Mouse (Mus musculus) MEL (cell line): ENCODE results near the gene Golga4. TPM values are rescaled to one million over a fixed set of nuclear protein-coding genes. Genes with fewer than 3 reads are reported as not detected.
A peak's percentile ranks its signal among the peaks of the same experiment; 100 is the strongest.

Experiments
- DNase-seq: peaks from one replicate; pipeline ENCODE4 v3.0.0; 2011; ENCODE audit warnings: low read depth, low spot score
- H3K27ac ChIP-seq: 2 replicates; pipeline ENCODE4 v1.5.1; 2012; ENCODE audit warnings: low read depth, mild to moderate bottlenecking, control low read depth, low read length, moderate library complexity; ENCODE audit not compliant: control insufficient read depth
- H3K27me3 ChIP-seq, 2 experiments: fragments of 150-350 bp in 1 of 2; sonication (generic) in 1 of 2; 2 replicates each; pipeline ENCODE4 v1.6.1; 2012; ENCODE audit warnings: low read length in 2 of 2, mild to moderate bottlenecking in 2 of 2, improper control_type of control experiment in 1 of 2, moderate library complexity in 1 of 2; ENCODE audit not compliant: insufficient read depth in 2 of 2, control insufficient read depth in 1 of 2
- H3K36me3 ChIP-seq, 2 experiments: 2 replicates each; pipeline ENCODE4 v1.6.1; 2012 to 2014; ENCODE audit warnings: low read length in 2 of 2, improper control_type of control experiment in 1 of 2, inconsistent platforms in 1 of 2, mild to moderate bottlenecking in 1 of 2; ENCODE audit not compliant: insufficient read depth in 2 of 2, control insufficient read depth in 1 of 2
- H3K4me1 ChIP-seq, 2 experiments: fragments of 150-350 bp in 1 of 2; sonication (generic) in 1 of 2; 2 replicates each; pipeline ENCODE4 v1.6.1; 2012; ENCODE audit warnings: low read length in 2 of 2, improper control_type of control experiment in 1 of 2, mild to moderate bottlenecking in 1 of 2; ENCODE audit not compliant: insufficient read depth in 2 of 2, control insufficient read depth in 1 of 2
- H3K4me3 ChIP-seq, 2 experiments: fragments of 150-350 bp in 1 of 2; sonication (generic) in 1 of 2; 2 replicates each; pipeline ENCODE4 v1.5.1; 2012; ENCODE audit warnings: low read depth in 2 of 2, low read length in 2 of 2, mild to moderate bottlenecking in 2 of 2, moderate library complexity in 2 of 2, control low read depth in 1 of 2, improper control_type of control experiment in 1 of 2; ENCODE audit not compliant: control insufficient read depth in 1 of 2, insufficient read depth in 1 of 2
- H3K79me2 ChIP-seq: 2 replicates; pipeline ENCODE4 v1.6.1; 2012; ENCODE audit warnings: mild to moderate bottlenecking, low read length, moderate library complexity; ENCODE audit not compliant: control insufficient read depth, poor library complexity, insufficient read depth
- H3K9ac ChIP-seq: 2 replicates; pipeline ENCODE4 v1.6.1; 2012; ENCODE audit warnings: low read depth, mild to moderate bottlenecking, control low read depth, low read length, moderate library complexity; ENCODE audit not compliant: control insufficient read depth, poor library complexity, severe bottlenecking
- H3K9me3 ChIP-seq: fragments of 150-350 bp; sonication (generic); replicated peaks from 2 replicates; pipeline ENCODE4 v1.6.1; 2012; ENCODE audit warnings: mild to moderate bottlenecking, low read length, improper control_type of control experiment, moderate library complexity; ENCODE audit not compliant: insufficient read depth
- BHLHE40 ChIP-seq: IDR thresholded peaks from 2 replicates; pipeline ENCODE4 v1.6.1; 2012; ENCODE audit warnings: low read depth, mild to moderate bottlenecking, inconsistent platforms, low read length, improper control_type of control experiment, borderline replicate concordance
- CTCF ChIP-seq, 3 experiments: IDR thresholded peaks in 2 of 3; conservative IDR thresholded peaks in 1 of 3; 2 replicates each; pipeline ENCODE4 v1.5.1; 2011 to 2012; ENCODE audit warnings: low read length in 3 of 3, low read depth in 2 of 3, mild to moderate bottlenecking in 2 of 3, improper control_type of control experiment in 1 of 3, inconsistent platforms in 1 of 3, mixed read lengths in 1 of 3, moderate library complexity in 1 of 3; ENCODE audit not compliant: control insufficient read depth in 1 of 3, insufficient read depth in 1 of 3, poor library complexity in 1 of 3, severe bottlenecking in 1 of 3
- E2F4 ChIP-seq: IDR thresholded peaks from 2 replicates; pipeline ENCODE4 v1.6.1; 2011; ENCODE audit warnings: low read depth, low read length, improper control_type of control experiment, borderline replicate concordance
- ELF1 ChIP-seq: IDR thresholded peaks from 2 replicates; pipeline ENCODE4 v1.6.1; 2014; ENCODE audit warnings: low read depth, mild to moderate bottlenecking, inconsistent platforms, low read length, improper control_type of control experiment, moderate library complexity
- EP300 ChIP-seq, 2 experiments: IDR thresholded peaks; 2 replicates each; pipeline ENCODE4 v1.6.1; 2011; ENCODE audit warnings: improper control_type of control experiment in 2 of 2, low read length in 2 of 2, low read depth in 1 of 2, mild to moderate bottlenecking in 1 of 2
- ETS1 ChIP-seq: IDR thresholded peaks from 2 replicates; pipeline ENCODE4 v1.6.1; 2012; ENCODE audit warnings: low read depth, mild to moderate bottlenecking, inconsistent platforms, low read length, improper control_type of control experiment, moderate library complexity
- GABPA ChIP-seq: IDR thresholded peaks from 2 replicates; pipeline ENCODE4 v1.6.1; 2012; ENCODE audit warnings: low read depth, mild to moderate bottlenecking, inconsistent platforms, low read length, improper control_type of control experiment, moderate library complexity
- GATA1 ChIP-seq: IDR thresholded peaks from 2 replicates; pipeline ENCODE4 v1.6.1; 2011; ENCODE audit warnings: low read depth, low read length, improper control_type of control experiment
- JUND ChIP-seq: IDR thresholded peaks from 2 replicates; pipeline ENCODE4 v1.6.1; 2011; ENCODE audit warnings: low read depth, mild to moderate bottlenecking, improper control_type of control experiment, low read length
- KAT2A ChIP-seq: conservative IDR thresholded peaks from 2 replicates; pipeline ENCODE4 v1.6.1; 2012; ENCODE audit warnings: low read depth, low read length, improper control_type of control experiment, inconsistent platforms
- MAX ChIP-seq: IDR thresholded peaks from 2 replicates; pipeline ENCODE4 v1.6.1; 2011; ENCODE audit warnings: low read length, improper control_type of control experiment
- MAZ ChIP-seq: IDR thresholded peaks from 2 replicates; pipeline ENCODE4 v1.6.1; 2012; ENCODE audit warnings: low read depth, mild to moderate bottlenecking, inconsistent platforms, low read length, improper control_type of control experiment
- MEF2A ChIP-seq: IDR thresholded peaks from 2 replicates; pipeline ENCODE4 v1.6.1; 2014; ENCODE audit warnings: low read depth, mild to moderate bottlenecking, inconsistent platforms, low read length, improper control_type of control experiment; ENCODE audit not compliant: poor library complexity, insufficient replicate concordance, severe bottlenecking; ENCODE audit errors: extremely low read depth
- MYB ChIP-seq: IDR thresholded peaks from 2 replicates; pipeline ENCODE4 v1.6.1; 2011; ENCODE audit warnings: mild to moderate bottlenecking, low read depth, low read length, improper control_type of control experiment
- MYC ChIP-seq: IDR thresholded peaks from 2 replicates; pipeline ENCODE4 v1.6.1; 2011; ENCODE audit warnings: low read depth, mild to moderate bottlenecking, low read length, improper control_type of control experiment, moderate library complexity
- NRF1 ChIP-seq: IDR thresholded peaks from 2 replicates; pipeline ENCODE4 v1.6.1; 2014; ENCODE audit warnings: low read depth, mild to moderate bottlenecking, inconsistent platforms, low read length, improper control_type of control experiment, moderate library complexity; ENCODE audit not compliant: poor library complexity, insufficient read depth, severe bottlenecking
- POLR2AphosphoS2 ChIP-seq: IDR thresholded peaks from 2 replicates; pipeline ENCODE4 v1.6.1; 2011; ENCODE audit warnings: low read length, improper control_type of control experiment
- RAD21 ChIP-seq: IDR thresholded peaks from 2 replicates; pipeline ENCODE4 v1.6.1; 2011; ENCODE audit warnings: mild to moderate bottlenecking, low read depth, low read length, improper control_type of control experiment
- RCOR1 ChIP-seq: IDR thresholded peaks from 2 replicates; pipeline ENCODE4 v1.6.1; 2012; ENCODE audit warnings: low read depth, mild to moderate bottlenecking, inconsistent platforms, low read length, improper control_type of control experiment
- SIN3A ChIP-seq: IDR thresholded peaks from 2 replicates; pipeline ENCODE4 v1.6.1; 2012; ENCODE audit warnings: low read length, improper control_type of control experiment, inconsistent platforms
- SMC3 ChIP-seq: IDR thresholded peaks from 2 replicates; pipeline ENCODE4 v1.6.1; 2011; ENCODE audit warnings: low read depth, low read length, improper control_type of control experiment
- TAL1 ChIP-seq: IDR thresholded peaks from 2 replicates; pipeline ENCODE4 v1.6.1; 2012; ENCODE audit warnings: mild to moderate bottlenecking, inconsistent platforms, low read length, moderate library complexity, mixed read lengths
- TCF12 ChIP-seq: IDR thresholded peaks from 2 replicates; pipeline ENCODE4 v1.6.1; 2014; ENCODE audit warnings: low read depth, mild to moderate bottlenecking, inconsistent platforms, low read length, improper control_type of control experiment, moderate library complexity
- USF1 ChIP-seq: IDR thresholded peaks from 2 replicates; pipeline ENCODE4 v1.6.1; 2014; ENCODE audit warnings: low read depth, mild to moderate bottlenecking, inconsistent platforms, low read length, improper control_type of control experiment, moderate library complexity
- ZNF384 ChIP-seq: IDR thresholded peaks from 2 replicates; pipeline ENCODE4 v1.6.1; 2012; ENCODE audit warnings: low read depth, mild to moderate bottlenecking, inconsistent platforms, low read length, improper control_type of control experiment
- polyA plus RNA-seq, 2 experiments: library from polyadenylated mRNA; stranded (reverse) in 1 of 2; unstranded in 1 of 2; fragments of >175 nt in 1 of 2; fragments of >200 nt in 1 of 2; gene quantifications; 2 replicates each; pipeline versions ENCODE4 v1.2.1 to v1.2.4; 2012; ENCODE audit warnings: low replicate concordance in 2 of 2, low read depth in 1 of 2; ENCODE audit not compliant: insufficient read length in 2 of 2, insufficient read depth in 1 of 2, missing spikeins in 1 of 2
- total RNA-seq: library from RNA; depleted of rRNA; stranded (reverse); fragments of 300-350 nt; gene quantifications from 2 replicates; pipeline ENCODE4 v1.2.3, GENCODE M21; 2012

Gene Golga4
- total and polyA plus RNA-seq, 3 experiments: 29.8 to 465 (median 38.9) TPM

- Histone ChIP-seq H3K79me2 (no peaks in the 10 kb centered on the region), H3K36me3 (no peaks in the 10 kb centered on the region), H3K27ac (no peak overlapping the region), H3K4me3 (no peak overlapping the region), H3K4me1 (no peaks in the 10 kb centered on the region)
- TF ChIP-seq BHLHE40 (no peak), RCOR1 (no peak), POLR2AphosphoS2 (no peak), RAD21 (no peak), CTCF (IDR thresholded peaks at IDR 0.05 in 2 of 3, conservative IDR thresholded peaks at IDR 0.05 in 1 of 3; ENCODE audit: control insufficient read depth in 1 of 3, insufficient read depth in 1 of 3, low read depth in 2 of 3, low read length in 3 of 3, poor library complexity in 1 of 3, severe bottlenecking in 1 of 3) (peak in 2 of 3 experiments; percentile 9 to 25; a peak in 2 of 6 replicates), MYC (no peak), GATA1 (no peak), KAT2A (no peak), NRF1 (no peak), TAL1 (no peak), SMC3 (peak; percentile 55), MYB (no peak)
- TF ChIP-seq, all 39 proteins: peak for 2
- Histone ChIP-seq H3K9ac (no peak overlapping the region), H3K27me3 (no peaks in the 10 kb centered on the region), H3K9me3 (no peaks in the 10 kb centered on the region)
- no peak for DNase-seq
Measured at GRCm38 (mm10) chr9:118610060-118610459, 104.0 kb downstream of the Golga4 start.

DNA sequence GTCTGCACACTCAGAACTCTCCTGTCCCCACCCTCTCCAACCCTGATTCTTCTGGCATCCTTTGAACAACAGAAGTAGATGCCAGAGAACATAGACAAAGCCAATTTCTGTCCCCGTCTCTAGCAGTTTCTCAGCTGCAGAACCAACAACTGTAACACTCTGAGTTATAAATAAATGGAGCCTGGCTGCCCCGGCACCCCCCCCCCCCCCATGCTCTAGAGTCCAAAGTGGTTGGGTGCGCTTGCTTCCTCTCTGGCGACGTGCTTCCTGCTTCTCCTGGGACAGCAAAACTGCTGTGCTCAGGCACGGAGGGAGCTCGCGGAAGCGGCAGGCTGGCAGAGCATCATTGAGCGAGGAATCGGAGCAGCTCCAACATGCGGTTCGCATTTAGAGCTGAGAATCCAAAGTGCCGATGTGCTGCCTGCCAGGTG, 105.1 kb downstream of the Golga4 start:
- no peak for TF ChIP-seq MYB
- no peak for TF ChIP-seq CTCF (IDR thresholded peaks at IDR 0.05 in 2 of 3, conservative IDR thresholded peaks at IDR 0.05 in 1 of 3; ENCODE audit: control insufficient read depth in 1 of 3, insufficient read depth in 1 of 3, low read depth in 2 of 3, low read length in 3 of 3, poor library complexity in 1 of 3, severe bottlenecking in 1 of 3)
- no peak for TF ChIP-seq MEF2A
- no peak for TF ChIP-seq MAX
- TF ChIP-seq SMC3: no peak
- no peak for TF ChIP-seq BHLHE40
- TF ChIP-seq USF1: no peak
- no peak for TF ChIP-seq NRF1
- no peak for TF ChIP-seq MYC
- TF ChIP-seq MAZ: no peak
- no peak for TF ChIP-seq ETS1
- TF ChIP-seq JUND: no peak
- TF ChIP-seq ELF1: no peak
- no peak for TF ChIP-seq TCF12
- TF ChIP-seq GABPA: no peak
- no peak for TF ChIP-seq EP300 (IDR thresholded peaks at IDR 0.05; ENCODE audit: low read depth in 1 of 2, low read length in 2 of 2)
- no peak for TF ChIP-seq ZNF384
- TF ChIP-seq E2F4: no peak
- no peak for TF ChIP-seq SIN3A
- no peak for TF ChIP-seq RAD21
- no peaks in the 10 kb centered on the region for H3K4me1 ChIP-seq
- no peak overlapping the region for H3K27ac ChIP-seq
- H3K27me3 ChIP-seq: no peaks in the 10 kb centered on the region
- H3K9me3 ChIP-seq: no peaks in the 10 kb centered on the region
- no peaks in the 10 kb centered on the region for H3K79me2 ChIP-seq
- no peaks in the 10 kb centered on the region for H3K36me3 ChIP-seq
- no peak overlapping the region for H3K9ac ChIP-seq
- no peak for DNase-seq
- no peak overlapping the region for H3K4me3 ChIP-seq
